Mouse (Mus musculus): ENCODE data around the gene Sem1.
"Not testable (repeated sequence)": the region's sequence is repeated elsewhere in the genome, so short reads cannot be mapped to it uniquely, and the experiment has no call there.

The Sem1 gene

DNA sequence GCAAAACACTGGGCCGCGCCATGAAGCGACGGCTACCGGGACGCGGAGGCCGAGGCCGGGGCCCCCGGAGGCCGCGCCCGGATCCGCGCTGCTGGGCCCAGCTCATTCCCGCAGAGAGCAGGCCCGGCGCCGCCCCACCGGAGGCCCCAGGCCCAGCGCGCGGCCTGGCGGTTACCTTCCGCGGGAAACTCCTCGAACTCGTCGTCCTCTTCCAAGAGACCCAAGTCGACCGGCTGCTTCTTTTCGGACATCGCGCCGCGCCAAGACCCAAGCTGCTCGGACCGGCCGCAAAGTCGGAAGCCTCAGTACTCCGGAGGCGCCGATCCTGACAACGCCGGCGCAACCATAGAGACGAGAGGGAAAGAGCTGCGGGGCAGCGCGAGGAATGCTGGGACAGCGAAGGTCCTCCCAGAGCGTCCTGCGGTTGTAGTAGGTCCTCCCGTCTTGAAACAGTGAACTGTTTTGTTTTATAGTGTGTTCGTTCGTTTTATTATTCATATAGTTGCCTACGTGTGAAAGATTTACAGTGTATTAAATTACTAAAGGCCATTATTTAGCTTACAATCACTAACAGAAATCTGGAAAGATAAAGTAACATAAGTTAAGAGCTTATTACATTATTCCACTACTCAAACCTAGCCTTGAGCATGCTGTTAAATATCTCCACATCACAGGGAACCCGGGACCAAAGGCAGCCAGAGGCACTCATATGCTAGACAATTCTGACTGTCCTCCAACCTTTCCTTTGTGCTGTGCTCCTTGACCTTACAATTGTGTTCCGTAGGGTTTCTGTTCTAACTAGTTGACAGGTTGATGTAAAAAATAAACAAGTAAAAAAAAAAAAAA is at the start of gene Sem1:
Sem1 (minus strand) TSS at position 360 of the 846 bp plus-strand sequence.
- DNase-seq, result peak; percentile 95

- peak; percentile 29 for DNase-seq
Observed at GRCm38 (mm10) chr6:6622846-6623749, 44.6 kb upstream of the Sem1 start.

DNA sequence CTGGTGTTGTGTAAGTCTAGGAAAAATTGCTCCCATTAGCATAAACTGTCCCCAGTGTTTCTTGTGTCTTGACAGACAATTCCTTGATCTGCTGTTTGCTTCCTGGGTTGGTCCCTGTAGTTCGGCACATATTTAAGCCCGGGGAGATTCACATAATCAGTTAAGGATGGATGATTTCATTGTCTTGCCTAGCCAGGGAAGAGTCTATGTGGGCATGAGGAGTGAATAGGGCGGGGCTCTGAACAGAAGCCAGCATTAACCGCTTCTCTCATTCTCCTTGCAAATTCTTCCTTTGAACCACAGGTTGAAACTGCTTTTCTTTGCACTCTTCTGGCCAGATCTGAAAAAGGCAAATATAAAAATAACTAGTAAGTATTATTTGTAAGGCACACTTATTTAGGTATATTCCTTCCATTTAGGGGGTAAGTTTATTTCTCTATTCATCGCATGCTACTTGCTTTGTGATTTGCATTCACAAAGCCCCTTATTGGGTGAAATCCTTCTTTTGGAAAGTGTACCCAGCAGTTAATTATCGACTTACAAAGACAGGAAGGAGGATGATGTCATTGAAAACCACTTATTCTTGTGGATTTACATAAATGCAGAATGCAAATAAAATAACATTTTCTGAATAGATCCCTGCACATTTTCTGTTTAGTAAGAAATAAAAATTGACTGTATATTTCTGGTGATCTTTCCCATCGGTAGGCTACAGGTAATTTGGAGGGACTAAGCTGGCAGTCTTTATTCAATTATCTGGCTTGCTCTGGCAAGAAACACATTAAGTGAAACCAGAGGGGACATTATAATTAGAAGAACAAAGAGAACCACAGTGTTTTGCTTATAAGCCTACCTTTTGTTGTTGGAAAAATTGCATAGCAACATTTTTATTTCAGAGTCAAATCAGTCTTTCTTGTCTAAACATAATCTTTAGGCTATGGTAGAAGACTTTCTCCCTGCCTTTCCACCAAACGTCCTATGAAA is 25.4 kb upstream of the Sem1 start:
- peak; percentile 71 for DNase-seq

DNA sequence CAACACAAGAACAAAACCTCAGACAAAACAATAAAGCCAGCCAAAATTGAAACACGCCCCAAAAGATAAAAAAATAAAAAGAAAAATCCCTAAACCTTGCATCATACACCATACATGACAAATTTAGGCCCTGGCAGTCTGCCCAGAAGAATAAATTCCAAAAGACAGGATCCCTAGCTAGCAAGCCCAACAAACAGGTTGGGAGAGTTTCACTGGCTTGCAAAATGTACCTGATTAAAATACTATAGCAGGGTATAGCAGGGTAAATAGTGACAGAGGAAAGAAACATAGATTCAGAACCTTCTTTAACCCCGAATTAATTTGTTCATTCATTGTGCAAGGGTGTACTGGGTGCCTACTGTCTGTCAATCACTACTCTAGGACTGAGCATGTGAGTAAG is 7.8 kb upstream of the Sem1 start:
- no peak for DNase-seq

DNA sequence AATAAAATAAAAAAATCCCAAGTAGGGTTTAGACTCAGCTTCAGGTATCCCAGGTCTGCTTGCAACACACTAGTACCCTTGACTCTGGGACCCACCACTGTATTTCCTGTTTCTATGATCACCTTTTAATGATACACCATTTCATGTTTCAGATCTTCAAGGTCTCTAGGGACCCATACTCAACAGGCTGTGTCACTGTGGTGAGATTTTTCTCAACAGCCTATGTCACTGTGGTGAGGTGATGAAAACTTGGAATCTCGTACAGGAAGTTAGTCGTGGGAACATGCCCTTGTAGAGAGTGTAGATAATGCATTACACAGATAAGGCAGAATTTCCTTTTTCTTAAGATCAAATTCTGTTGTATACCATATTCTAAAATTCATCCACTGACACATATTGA is 3.4 kb upstream of the Sem1 start:
- no peak for DNase-seq

DNA sequence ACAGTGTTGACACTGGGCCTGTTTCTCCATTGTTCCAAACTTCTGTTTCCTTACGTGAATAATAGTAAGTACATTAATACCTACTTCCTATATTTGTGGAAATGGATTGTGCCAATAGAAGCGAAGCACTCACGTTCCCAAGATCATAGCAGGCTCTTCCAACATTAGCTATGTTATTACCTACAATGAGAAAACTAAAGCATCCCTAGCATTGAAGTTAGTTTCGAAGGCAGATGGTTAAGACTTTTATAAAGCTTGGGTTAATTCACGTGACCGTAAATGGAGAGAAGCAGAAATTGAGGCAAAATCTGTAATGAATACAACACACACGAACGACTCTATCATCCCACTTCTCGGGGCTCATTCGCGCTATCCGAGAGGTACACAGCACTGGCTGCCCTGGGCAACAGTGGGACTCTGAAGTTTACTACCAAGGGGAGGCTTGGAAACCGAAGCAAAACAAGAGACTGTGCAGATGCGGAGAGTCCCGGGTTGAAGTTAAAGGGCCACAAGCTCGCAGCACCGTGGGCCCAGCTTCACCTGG is 650 bp downstream of the Sem1 start:
- no peak for DNase-seq

GRCm38 (mm10) chr6:6577291-6577690 is 1.2 kb downstream of the Sem1 start:
- DNase-seq, result no peak

- no peak for DNase-seq
Observed at GRCm38 (mm10) chr6:6575796-6576195, 2.7 kb downstream of the Sem1 start.

- no peak for DNase-seq
Observed at GRCm38 (mm10) chr6:6568436-6568835, 10.0 kb downstream of the Sem1 start.

- DNase-seq, result no peak
Observed at GRCm38 (mm10) chr6:6563691-6564090, 14.8 kb downstream of the Sem1 start.

DNA sequence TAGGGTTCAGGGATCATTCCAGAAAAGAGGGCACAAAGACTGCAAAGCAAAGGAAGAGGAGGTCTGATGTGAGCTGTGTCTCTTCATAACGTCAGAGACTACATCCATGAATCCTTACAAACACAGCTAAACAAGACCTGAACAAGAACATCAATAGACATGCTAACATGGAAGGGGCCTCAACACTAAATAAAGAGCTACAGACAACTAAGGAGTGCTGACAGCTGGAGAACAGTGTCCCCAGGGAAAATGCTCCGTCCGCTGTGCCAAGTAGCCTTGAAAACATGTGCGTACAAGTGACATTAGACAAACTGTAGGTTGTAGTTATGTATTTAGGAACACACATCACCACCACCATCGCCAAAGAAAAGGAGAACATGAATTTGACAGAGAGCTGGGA is 15.7 kb downstream of the Sem1 start:
- DNase-seq, result no peak

GRCm38 (mm10) chr6:6557647-6558046 is 20.8 kb downstream of the Sem1 start:
- no peak for DNase-seq

DNA sequence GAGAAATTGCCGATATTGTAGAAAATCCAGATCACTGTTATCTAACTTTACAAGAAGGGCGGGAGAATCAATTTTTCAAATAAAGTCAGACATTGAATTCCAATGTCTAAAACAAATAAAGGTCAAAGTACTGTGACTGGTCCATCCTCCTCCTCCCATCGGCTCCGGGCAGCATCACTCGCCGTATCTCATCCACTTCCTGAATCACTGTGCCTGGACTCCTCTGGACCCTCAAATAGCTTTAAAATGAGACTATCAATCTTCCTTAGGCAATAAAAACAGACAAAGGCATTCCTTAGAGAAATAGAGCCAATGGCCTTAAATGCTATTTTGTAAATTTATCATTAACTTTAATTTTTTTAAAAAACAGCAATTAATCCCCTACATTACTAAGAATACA is 26.5 kb downstream of the Sem1 start:
- DNase-seq, result no peak

DNA sequence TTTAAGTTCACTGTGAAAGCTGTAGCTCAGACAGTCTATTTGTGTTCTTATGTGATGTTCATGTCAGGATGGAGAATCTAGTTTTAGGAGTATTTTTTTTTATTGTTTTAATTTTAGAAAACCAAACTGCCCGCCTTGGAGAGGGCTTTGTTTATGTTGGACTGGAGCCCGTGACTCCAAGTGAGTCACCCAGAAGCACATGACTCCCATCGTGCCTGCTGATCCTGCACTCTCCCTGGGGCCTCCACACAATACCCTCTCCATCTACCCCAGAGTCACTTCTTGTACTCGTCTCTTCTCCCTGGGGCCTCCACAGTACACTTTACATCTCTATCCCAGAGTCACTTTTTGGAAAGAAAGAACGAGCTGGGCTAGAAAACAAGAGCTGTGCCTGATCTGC is 30.5 kb downstream of the Sem1 start:
- no peak for DNase-seq

- DNase-seq, result no peak
Observed at GRCm38 (mm10) chr6:6544255-6544645, 34.2 kb downstream of the Sem1 start.

- DNase-seq, result no peak
Observed at GRCm38 (mm10) chr6:6543606-6544254, 34.7 kb downstream of the Sem1 start.

DNA sequence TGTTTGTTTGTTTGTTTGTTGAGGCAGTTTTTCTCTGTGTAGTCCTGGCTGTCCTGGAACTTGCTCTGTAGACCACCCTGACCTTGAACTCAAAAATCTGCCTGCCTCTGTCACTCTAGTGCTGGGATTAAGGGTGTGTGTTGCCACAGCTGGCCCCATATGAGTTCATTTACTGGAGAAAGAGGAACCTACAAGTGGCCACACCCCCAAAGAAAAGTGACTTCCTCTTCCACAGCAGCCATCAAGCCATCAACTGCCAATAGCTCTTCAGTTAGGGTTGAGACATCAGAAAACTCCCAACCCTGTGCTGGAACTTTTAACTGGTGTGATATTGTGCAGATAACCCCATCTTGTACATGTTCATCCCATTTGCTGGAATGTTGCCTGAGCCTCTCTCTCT is 36.3 kb downstream of the Sem1 start:
- no peak for DNase-seq

GRCm38 (mm10) chr6:6536781-6537466 is 41.5 kb downstream of the Sem1 start:
- DNase-seq, result peak; percentile 11

- not testable (repeated sequence) for DNase-seq
Observed at GRCm38 (mm10) chr6:6536359-6536758, 42.1 kb downstream of the Sem1 start.

Measured in retina, postnatal 1 day (tissue).